In the genomic region with DNA sequence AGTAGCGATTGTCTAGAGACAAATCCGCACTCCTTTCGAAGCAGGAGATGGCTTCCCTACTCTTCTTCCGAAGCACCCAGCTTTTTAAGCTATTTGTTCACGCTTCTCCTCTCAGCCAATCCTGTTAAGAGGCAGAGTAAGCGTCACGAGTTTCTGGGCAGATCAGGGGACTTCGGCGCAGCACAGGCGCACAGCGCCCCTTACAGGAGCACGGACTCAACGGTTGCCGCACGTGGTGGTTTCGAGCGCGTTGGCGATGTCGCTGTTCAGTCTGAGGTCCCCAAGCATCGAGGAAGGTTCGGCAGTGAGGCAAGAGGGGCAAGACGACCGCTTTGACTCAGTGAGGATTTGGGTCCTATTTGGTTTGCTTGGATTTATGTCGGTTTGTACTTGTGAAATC, we compare ENCODE assay signal across 1 mouse cellular context.
TF ChIP-seq lines count a peak whose summit lies in the region.

A gene (plus strand): TSS at position 219 of the 400 bp plus-strand sequence.

TF ChIP-seq in CH12.LX, 34 proteins besides CTCF, POLR2A, EP300 and RAD21 (continued from another document):
- TF ChIP-seq MXI1 (IDR thresholded peaks at IDR 0.05; ENCODE audit: low read depth, low read length) (peak; percentile 92), RCOR1 (conservative IDR thresholded peaks at IDR 0.05; ENCODE audit: low read depth, low read length) (no peak; the same call in 1 of the 2 replicates), POLR2AphosphoS2 (IDR thresholded peaks at IDR 0.05; ENCODE audit: low read depth, low read length) (no peak), TCF12 (IDR thresholded peaks at IDR 0.05; ENCODE audit: low read depth, low read length) (peak; percentile 67), CHD2 (IDR thresholded peaks at IDR 0.05; ENCODE audit: low read length) (peak; percentile 99), TBP (conservative IDR thresholded peaks at IDR 0.05; ENCODE audit: low read depth, low read length) (peak; percentile 57; the same call in 1 of the 2 replicates), KAT2A (IDR thresholded peaks at IDR 0.05; ENCODE audit: insufficient replicate concordance, low read length) (no peak), JUND (conservative IDR thresholded peaks at IDR 0.05; ENCODE audit: low read depth, low read length) (0 out of 2 replicates have a peak, but pooled peaks have one; percentile 27), USF1 (IDR thresholded peaks at IDR 0.05; ENCODE audit: low read depth, low read length) (peak; percentile 47), ZMIZ1 (IDR thresholded peaks at IDR 0.05; ENCODE audit: low read depth, low read length) (no peak), HCFC1 (IDR thresholded peaks at IDR 0.05; ENCODE audit: low read depth, low read length) (no peak), NRF1 (IDR thresholded peaks at IDR 0.05; ENCODE audit: low read depth, low read length) (peak; percentile 82), GABPA (IDR thresholded peaks at IDR 0.05; ENCODE audit: insufficient replicate concordance, low read depth, low read length) (no peak), NELFE (IDR thresholded peaks at IDR 0.05; ENCODE audit: low read depth, low read length) (peak; percentile 52), USF2 (conservative IDR thresholded peaks at IDR 0.05; ENCODE audit: low read depth, low read length) (peak; percentile 61)
TF ChIP-seq in CH12.LX: peak in this region for 19.
